Mouse (Mus musculus) urinary bladder, adult 2 months (tissue): ENCODE measurements around the gene Mrnip. TPM values are rescaled to one million over a fixed set of nuclear protein-coding genes. Genes with fewer than 3 reads are reported as not detected.
"Not testable (repeated sequence)": the region's sequence is repeated elsewhere in the genome, so short reads cannot be mapped to it uniquely, and the experiment has no call there.

ENCODE experiments used
- DNase-seq: peaks from one replicate; pipeline ENCODE4 v3.0.0; 2022; ENCODE audit warnings: low spot score
- polyA plus RNA-seq: library from polyadenylated mRNA; depleted of rRNA; stranded (reverse); fragments of >200 nt; gene quantifications from 2 replicates; pipeline ENCODE4 v1.2.3, GENCODE M21; 2012; rRNA removed

Mrnip gene
- 8.7 and 11.5 TPM in 2 replicates for polyA plus RNA-seq

- DNase-seq, result not testable (repeated sequence)
Observed at GRCm38 (mm10) chr11:50174111-50174729, at the start of gene Mrnip. Mrnip (plus strand) TSS chr11:50174444.

GRCm38 (mm10) chr11:50127781-50128180 lies 46.5 kb upstream of the Mrnip start:
- DNase-seq, result no peak

- DNase-seq, result peak; percentile 86
Observed at GRCm38 (mm10) chr11:50130811-50131766, 43.2 kb upstream of the Mrnip start, which contains the start of gene Tbc1d9b. Tbc1d9b (plus strand) TSS chr11:50131396.

- DNase-seq, result no peak
Observed at GRCm38 (mm10) chr11:50131801-50132201, 42.4 kb upstream of the Mrnip start.

GRCm38 (mm10) chr11:50132265-50132664 lies 42.0 kb upstream of the Mrnip start:
- no peak for DNase-seq

GRCm38 (mm10) chr11:50134136-50134859 lies 39.9 kb upstream of the Mrnip start:
- DNase-seq, result no peak

- DNase-seq, result no peak
Observed at GRCm38 (mm10) chr11:50138206-50138822, 35.9 kb upstream of the Mrnip start.

GRCm38 (mm10) chr11:50139571-50139970 lies 34.7 kb upstream of the Mrnip start:
- no peak for DNase-seq

- no peak for DNase-seq
Observed at GRCm38 (mm10) chr11:50145529-50145928, 28.7 kb upstream of the Mrnip start.

- DNase-seq, result no peak
Observed at GRCm38 (mm10) chr11:50146121-50146520, 28.1 kb upstream of the Mrnip start.

- DNase-seq, result no peak
Observed at GRCm38 (mm10) chr11:50147267-50147957, 26.8 kb upstream of the Mrnip start.

GRCm38 (mm10) chr11:50147958-50148476 lies 26.2 kb upstream of the Mrnip start:
- no peak for DNase-seq

GRCm38 (mm10) chr11:50149200-50149599 lies 25.0 kb upstream of the Mrnip start:
- no peak for DNase-seq

- DNase-seq, result no peak
Observed at GRCm38 (mm10) chr11:50149603-50150150, 24.6 kb upstream of the Mrnip start.

GRCm38 (mm10) chr11:50151374-50151773 lies 22.9 kb upstream of the Mrnip start:
- DNase-seq, result no peak

- DNase-seq, result no peak
Observed at GRCm38 (mm10) chr11:50154166-50154565, 20.1 kb upstream of the Mrnip start.

- no peak for DNase-seq
Observed at GRCm38 (mm10) chr11:50154777-50155520, 19.3 kb upstream of the Mrnip start.

GRCm38 (mm10) chr11:50155785-50156184 lies 18.5 kb upstream of the Mrnip start:
- DNase-seq, result no peak

GRCm38 (mm10) chr11:50156725-50157258 lies 17.5 kb upstream of the Mrnip start:
- DNase-seq, result no peak
